Mouse (Mus musculus) myocyte (in vitro differentiated cells): ENCODE measurements around the gene Asb5.

Experiments used
- CEBPB ChIP-seq: IDR thresholded peaks from 2 replicates; pipeline ENCODE4 v1.6.1; 2011; ENCODE audit warnings: mild to moderate bottlenecking, moderate library complexity; ENCODE audit not compliant: poor library complexity, insufficient read depth, severe bottlenecking
- E2F4 ChIP-seq: IDR thresholded peaks from one replicate; pipeline ENCODE4 v1.6.1; 2011; ENCODE audit warnings: mild to moderate bottlenecking, control low read depth, moderate library complexity; ENCODE audit not compliant: insufficient read depth
- MAX ChIP-seq: IDR thresholded peaks from one replicate; pipeline ENCODE4 v1.6.1; 2011; ENCODE audit warnings: low read depth, mild to moderate bottlenecking, control low read depth
- MYOD1 ChIP-seq, 3 experiments: IDR thresholded peaks; one replicate each; pipeline ENCODE4 v1.6.1; 2011; ENCODE audit warnings: control low read depth in 2 of 3, low read depth in 2 of 3, mild to moderate bottlenecking in 2 of 3, moderate library complexity in 1 of 3; ENCODE audit not compliant: insufficient read length in 2 of 3, control insufficient read depth in 1 of 3
- MYOG ChIP-seq, 3 experiments: IDR thresholded peaks; one replicate each; pipeline ENCODE4 v1.6.1; 2011; ENCODE audit warnings: control low read depth in 2 of 3, low read depth in 2 of 3, mild to moderate bottlenecking in 2 of 3; ENCODE audit not compliant: insufficient read length in 2 of 3, control insufficient read depth in 1 of 3, insufficient read depth in 1 of 3
- POLR2A ChIP-seq: IDR thresholded peaks from one replicate; pipeline ENCODE4 v1.6.1; 2011; ENCODE audit warnings: low read depth, mild to moderate bottlenecking, control low read depth, moderate library complexity; ENCODE audit not compliant: insufficient read length
- POLR2AphosphoS2 ChIP-seq: IDR thresholded peaks from one replicate; pipeline ENCODE4 v1.6.1; 2011; ENCODE audit warnings: low read depth, control low read depth; ENCODE audit not compliant: insufficient read length
- REST ChIP-seq: IDR thresholded peaks from one replicate; pipeline ENCODE4 v1.6.1; 2011; ENCODE audit warnings: mild to moderate bottlenecking, control low read depth, moderate library complexity; ENCODE audit not compliant: insufficient read depth, insufficient read length
- TCF3 ChIP-seq: IDR thresholded peaks from one replicate; pipeline ENCODE4 v1.6.1; 2011; ENCODE audit warnings: low read depth, control low read depth; ENCODE audit not compliant: insufficient read length
- USF1 ChIP-seq: IDR thresholded peaks from one replicate; pipeline ENCODE4 v1.6.1; 2011; ENCODE audit warnings: low read depth, mild to moderate bottlenecking, control low read depth, moderate library complexity

DNA sequence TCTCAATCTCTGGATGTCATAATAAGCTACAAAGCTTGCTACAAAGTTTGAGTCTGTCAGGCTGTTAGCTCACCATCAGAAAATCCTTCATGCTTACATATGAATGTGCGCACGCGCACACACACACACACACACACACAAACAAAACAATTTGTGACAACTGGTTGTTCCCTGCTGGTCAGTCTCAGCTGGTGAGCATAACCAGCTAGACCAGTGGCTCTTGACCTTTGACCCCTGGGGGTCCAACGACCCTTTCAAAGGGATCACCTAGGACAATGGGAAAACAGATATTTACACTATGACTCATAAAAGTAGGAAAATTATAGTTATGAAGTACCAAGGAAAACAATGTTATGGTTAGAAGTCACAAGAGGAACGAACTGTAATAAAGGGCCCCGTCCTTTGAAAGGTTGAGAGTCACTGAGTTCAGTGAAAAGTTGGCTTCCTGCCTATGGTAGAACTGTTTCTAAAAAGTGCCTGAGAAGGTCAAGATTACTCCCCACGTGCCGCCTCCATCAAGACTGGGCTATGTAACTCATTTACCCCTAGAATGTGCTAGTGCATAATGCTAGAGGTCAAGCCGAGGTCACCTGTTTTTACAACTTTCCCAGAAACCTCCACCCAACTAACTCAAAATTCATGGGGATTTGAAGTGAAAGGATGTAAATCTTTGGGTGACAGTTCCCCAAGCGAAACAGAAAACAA, 10.5 kb upstream of the Asb5 start:
- no peak for TF ChIP-seq MYOG (IDR thresholded peaks at IDR 0.05; ENCODE audit: control insufficient read depth in 1 of 3, insufficient read depth in 1 of 3, insufficient read length in 2 of 3, low read depth in 2 of 3)
- TF ChIP-seq POLR2AphosphoS2 = no peak
- TF ChIP-seq POLR2A = no peak
- no peak for TF ChIP-seq MYOD1 (IDR thresholded peaks at IDR 0.05; ENCODE audit: control insufficient read depth in 1 of 3, insufficient read length in 2 of 3, low read depth in 2 of 3)
- no peak for TF ChIP-seq USF1
- no peak for TF ChIP-seq E2F4
- TF ChIP-seq REST = no peak
- no peak for TF ChIP-seq MAX
- TF ChIP-seq TCF3 = no peak
- no peak for TF ChIP-seq CEBPB
